Mouse (Mus musculus) lung, embryonic 14.5 days (tissue): ENCODE measurements around the gene Plekhg5. TPM values are rescaled to one million over a fixed set of nuclear protein-coding genes. Genes with fewer than 3 reads are reported as not detected.

Experiments
- ATAC-seq: fragments of 200-750 bp; cut with Nextera tagmentation; 2 replicates; pipeline ENCODE4 v1.8.0; 2017; ENCODE audit warnings: mild to moderate bottlenecking, moderate TSS enrichment, moderate library complexity; ENCODE audit not compliant: insufficient read depth
- DNase-seq: peaks from one replicate; pipeline ENCODE4 v3.0.0-alpha.2; 2015
- H3K27ac ChIP-seq: fragments of 300-500 bp; sonication (generic); 2 replicates; pipeline ENCODE4 v1.5.1; 2014; ENCODE audit warnings: low read depth, mild to moderate bottlenecking, moderate library complexity
- H3K27me3 ChIP-seq: fragments of 300-500 bp; sonication (generic); 2 replicates; pipeline ENCODE4 v1.6.1; 2014; ENCODE audit warnings: low read length, control low read depth; ENCODE audit not compliant: insufficient read depth
- H3K36me3 ChIP-seq: fragments of 300-500 bp; sonication (generic); 2 replicates; pipeline ENCODE4 v1.6.1; 2014; ENCODE audit warnings: control low read depth; ENCODE audit not compliant: insufficient read depth
- H3K4me1 ChIP-seq: fragments of 300-500 bp; sonication (generic); 2 replicates; pipeline ENCODE4 v1.6.1; 2014; ENCODE audit warnings: antibody characterized with exemption, control low read depth; ENCODE audit not compliant: insufficient read depth
- H3K4me2 ChIP-seq: fragments of 300-500 bp; sonication (generic); 2 replicates; pipeline ENCODE4 v1.6.1; 2014; ENCODE audit warnings: mild to moderate bottlenecking
- H3K4me3 ChIP-seq: fragments of 300-500 bp; sonication (generic); 2 replicates; pipeline ENCODE4 v1.5.1; 2014; ENCODE audit warnings: low read depth, low read length
- H3K9ac ChIP-seq: fragments of 300-500 bp; sonication (generic); 2 replicates; pipeline ENCODE4 v1.6.1; 2014
- H3K9me3 ChIP-seq: fragments of 300-500 bp; sonication (generic); 2 replicates; pipeline ENCODE4 v1.6.1; 2016; ENCODE audit warnings: low read depth, low read length, control low read depth
- CTCF ChIP-seq: IDR thresholded peaks from 2 replicates; pipeline ENCODE4 v1.5.1; 2016; ENCODE audit warnings: antibody characterized with exemption, low read depth
- WGBS: fragments of 180-500 bp; shearing (Covaris S2); extraction: QIAGEN DNeasy Blood & Tissue Kit; methylation state at CpG from one replicate; pipeline ENCODE4 v1.1.7; 2014; 5-methylcytosine and 5-hydroxymethylcytosine counted together
- polyA plus RNA-seq: library from polyadenylated mRNA; unstranded; fragments of >200 nt; fragmentation: Nextera tagmentation; extraction: Ambion mirVana; gene quantifications from 2 replicates; pipeline ENCODE4 v1.2.1, GENCODE M21; 2014

The Plekhg5 gene
- polyA plus RNA-seq, 1 experiment from 2014 or later, result 18.5 TPM

GRCm38 (mm10) chr4:152107971-152108509 is 35.7 kb downstream of the Plekhg5 start:
- Histone ChIP-seq H3K4me1 (no peaks in the 10 kb centered on the region; the same call in none of the 2 replicates), H3K4me3 (peak overlapping the region; percentile 36), H3K9me3 (no peaks in the 10 kb centered on the region), H3K27ac (peak overlapping the region; percentile 91), H3K36me3 (peaks cover 83% of the 10 kb centered on the region), H3K9ac (peak overlapping the region; percentile 42; the same call in 1 of the 2 replicates), H3K27me3 (no peaks in the 10 kb centered on the region), H3K4me2 (peak overlapping the region; percentile 77)
- DNase-seq (peak; percentile 94), ATAC-seq (peak; percentile 92)
- TF ChIP-seq CTCF, result no peak
- 18% methylated on average over 30 of the region's 30 CpGs for WGBS

- 82% methylated on average over 5 of the region's 5 CpGs for WGBS
- no peak overlapping the region for H3K4me3 ChIP-seq
- ATAC-seq, result no peak
These were observed 36.4 kb downstream of the Plekhg5 start for GRCm38 (mm10) chr4:152108673-152109072.

GRCm38 (mm10) chr4:152109509-152109908 is 37.2 kb downstream of the Plekhg5 start:
- H3K4me2 ChIP-seq, result no peak overlapping the region
- DNase-seq, result peak; percentile 45
- H3K27ac ChIP-seq, result no peak overlapping the region
- 59% methylated on average over 3 of the region's 3 CpGs for WGBS
- ATAC-seq, result no peak
- TF ChIP-seq CTCF, result peak; percentile 27; the same call in 1 of the 2 replicates
- no peaks in the 10 kb centered on the region for H3K27me3 ChIP-seq
- no peak overlapping the region for H3K4me3 ChIP-seq
- no peak overlapping the region for H3K9ac ChIP-seq
- H3K4me1 ChIP-seq, result no peaks in the 10 kb centered on the region; the same call in none of the 2 replicates
- H3K9me3 ChIP-seq, result no peaks in the 10 kb centered on the region
- peaks cover 83% of the 10 kb centered on the region for H3K36me3 ChIP-seq

More at GRCm38 (mm10) chr4:152108673-152109072, 36.4 kb downstream of the Plekhg5 start:
- Histone ChIP-seq H3K4me1 (no peaks in the 10 kb centered on the region; the same call in none of the 2 replicates), H3K9me3 (no peaks in the 10 kb centered on the region), H3K36me3 (peaks cover 83% of the 10 kb centered on the region), H3K27me3 (no peaks in the 10 kb centered on the region), H3K9ac (no peak overlapping the region), H3K4me2 (peak overlapping the region; percentile 77), H3K27ac (no peak overlapping the region)
- DNase-seq, result no peak
- no peak for TF ChIP-seq CTCF

GRCm38 (mm10) chr4:152110689-152111088 is 38.4 kb downstream of the Plekhg5 start:
- WGBS, result 88% methylated on average over 4 of the region's 4 CpGs
- Histone ChIP-seq H3K4me2 (no peak overlapping the region), H3K4me1 (no peaks in the 10 kb centered on the region; the same call in none of the 2 replicates), H3K27ac (no peak overlapping the region), H3K9me3 (no peaks in the 10 kb centered on the region), H3K4me3 (no peak overlapping the region), H3K9ac (no peak overlapping the region), H3K27me3 (0 out of 2 replicates have a peak, but pooled peaks cover 4% of the 10 kb centered on the region), H3K36me3 (peaks cover 82% of the 10 kb centered on the region)
- TF ChIP-seq CTCF, result no peak
- no peak for DNase-seq
- ATAC-seq, result no peak

- peaks cover 16% of the 10 kb centered on the region for H3K27me3 ChIP-seq
- H3K27ac ChIP-seq, result no peak overlapping the region
- no peak for DNase-seq
- no peak overlapping the region for H3K9ac ChIP-seq
- no peak for TF ChIP-seq CTCF
- WGBS, result 79% methylated on average over 9 of the region's 9 CpGs
- no peaks in the 10 kb centered on the region; the same call in 1 of the 2 replicates for H3K4me1 ChIP-seq
- H3K4me3 ChIP-seq, result no peak overlapping the region
- no peaks in the 10 kb centered on the region for H3K9me3 ChIP-seq
- peaks cover 67% of the 10 kb centered on the region for H3K36me3 ChIP-seq
- no peak for ATAC-seq
- H3K4me2 ChIP-seq, result no peak overlapping the region
These were observed 40.0 kb downstream of the Plekhg5 start for GRCm38 (mm10) chr4:152112329-152112728.

- Histone ChIP-seq H3K4me2 (no peak overlapping the region), H3K27me3 (peaks cover 33% of the 10 kb centered on the region), H3K36me3 (peaks cover 53% of the 10 kb centered on the region), H3K27ac (no peak overlapping the region), H3K4me1 (no peaks in the 10 kb centered on the region), H3K9ac (no peak overlapping the region), H3K4me3 (no peak overlapping the region), H3K9me3 (no peaks in the 10 kb centered on the region)
- TF ChIP-seq CTCF, result no peak
- 68% methylated on average over 16 of the region's 16 CpGs for WGBS
- ATAC-seq (no peak), DNase-seq (no peak)
These were observed 41.8 kb downstream of the Plekhg5 start for GRCm38 (mm10) chr4:152114080-152114479.

GRCm38 (mm10) chr4:152115921-152116612 is 43.8 kb downstream of the Plekhg5 start, which contains the start of gene Tnfrsf25:
Gene Tnfrsf25 (plus strand): TSS chr4:152115934.
- ATAC-seq, result peak; percentile 18; the same call in 1 of the 2 replicates
- H3K9ac ChIP-seq, result peak within 1 kb of the TSS; percentile 38
- no peak for TF ChIP-seq CTCF

More at GRCm38 (mm10) chr4:152115921-152116612, 43.8 kb downstream of the Plekhg5 start, which contains the start of gene Tnfrsf25:
- H3K36me3 ChIP-seq, result peaks cover 37% of the 10 kb centered on the region
- no peaks in the 10 kb centered on the region for H3K9me3 ChIP-seq
- H3K27ac ChIP-seq, result no peak within 1 kb of the TSS
- peak within 1 kb of the TSS; percentile 53 for H3K4me2 ChIP-seq
- H3K4me1 ChIP-seq, result no peaks in the 10 kb centered on the region; the same call in 1 of the 2 replicates
- DNase-seq, result peak; percentile 37
- H3K4me3 ChIP-seq, result peak within 1 kb of the TSS; percentile 15; the same call in 1 of the 2 replicates
- 3% methylated on average over 30 of the region's 30 CpGs for WGBS
- peaks cover 53% of the 10 kb centered on the region for H3K27me3 ChIP-seq
